Mouse (Mus musculus): ENCODE results near the gene Gpr107.

Gene Gpr107

GRCm38 (mm10) chr2:31245491-31246141, 93.5 kb downstream of the Gpr107 start, which contains the start of gene Ncs1:
Gene Ncs1, plus strand, starts transcription at chr2:31245823.
- in situ Hi-C loops (cut with MboI), result no loop called here

DNA sequence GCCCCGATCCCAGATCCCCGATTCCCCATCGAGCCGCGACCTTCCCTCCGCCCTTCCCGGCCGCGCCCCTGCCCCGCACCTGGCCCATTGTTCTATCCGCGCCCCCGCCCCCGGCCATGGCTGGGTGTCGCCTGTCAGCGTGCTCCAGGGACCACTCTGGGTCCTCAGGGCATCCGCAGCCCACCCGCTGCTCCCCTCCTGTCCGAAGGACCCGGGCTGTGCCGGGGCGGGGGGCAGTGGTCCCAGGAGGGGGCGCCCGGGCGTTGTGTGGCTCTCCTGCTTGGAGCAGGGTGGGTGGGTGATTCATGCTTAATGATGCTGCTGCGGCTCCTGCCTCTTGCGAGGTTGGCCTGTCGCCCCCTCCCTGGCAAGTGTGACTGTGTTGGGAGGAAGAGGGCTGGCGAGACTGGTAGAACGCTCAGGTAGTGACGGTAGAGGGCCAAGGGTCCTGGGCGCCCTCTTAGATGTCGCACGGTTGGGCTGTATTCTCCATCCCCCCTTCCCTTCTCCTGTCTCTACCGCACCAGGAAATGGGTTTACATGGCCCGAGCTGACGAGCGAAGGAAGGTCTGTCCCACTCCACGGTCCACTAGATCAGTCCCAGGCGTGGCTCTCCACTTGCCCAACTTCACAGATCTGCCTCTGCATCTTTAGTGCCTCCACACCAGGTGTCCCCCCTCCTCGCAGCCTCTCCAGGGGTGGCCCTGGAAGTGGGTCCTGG, 94.3 kb downstream of the Gpr107 start:
- in situ Hi-C loops (cut with MboI), result no loop called here

GRCm38 (mm10) chr2:31248856-31249255, 96.7 kb downstream of the Gpr107 start:
- in situ Hi-C loops (cut with MboI), result no loop called here

GRCm38 (mm10) chr2:31252167-31252566, 100.1 kb downstream of the Gpr107 start:
- in situ Hi-C loops (cut with MboI), result no loop called here

GRCm38 (mm10) chr2:31253463-31253862, 101.3 kb downstream of the Gpr107 start:
- in situ Hi-C loops (cut with MboI), result no loop called here

GRCm38 (mm10) chr2:31254806-31255205, 102.7 kb downstream of the Gpr107 start:
- in situ Hi-C loops (cut with MboI), result no loop called here

DNA sequence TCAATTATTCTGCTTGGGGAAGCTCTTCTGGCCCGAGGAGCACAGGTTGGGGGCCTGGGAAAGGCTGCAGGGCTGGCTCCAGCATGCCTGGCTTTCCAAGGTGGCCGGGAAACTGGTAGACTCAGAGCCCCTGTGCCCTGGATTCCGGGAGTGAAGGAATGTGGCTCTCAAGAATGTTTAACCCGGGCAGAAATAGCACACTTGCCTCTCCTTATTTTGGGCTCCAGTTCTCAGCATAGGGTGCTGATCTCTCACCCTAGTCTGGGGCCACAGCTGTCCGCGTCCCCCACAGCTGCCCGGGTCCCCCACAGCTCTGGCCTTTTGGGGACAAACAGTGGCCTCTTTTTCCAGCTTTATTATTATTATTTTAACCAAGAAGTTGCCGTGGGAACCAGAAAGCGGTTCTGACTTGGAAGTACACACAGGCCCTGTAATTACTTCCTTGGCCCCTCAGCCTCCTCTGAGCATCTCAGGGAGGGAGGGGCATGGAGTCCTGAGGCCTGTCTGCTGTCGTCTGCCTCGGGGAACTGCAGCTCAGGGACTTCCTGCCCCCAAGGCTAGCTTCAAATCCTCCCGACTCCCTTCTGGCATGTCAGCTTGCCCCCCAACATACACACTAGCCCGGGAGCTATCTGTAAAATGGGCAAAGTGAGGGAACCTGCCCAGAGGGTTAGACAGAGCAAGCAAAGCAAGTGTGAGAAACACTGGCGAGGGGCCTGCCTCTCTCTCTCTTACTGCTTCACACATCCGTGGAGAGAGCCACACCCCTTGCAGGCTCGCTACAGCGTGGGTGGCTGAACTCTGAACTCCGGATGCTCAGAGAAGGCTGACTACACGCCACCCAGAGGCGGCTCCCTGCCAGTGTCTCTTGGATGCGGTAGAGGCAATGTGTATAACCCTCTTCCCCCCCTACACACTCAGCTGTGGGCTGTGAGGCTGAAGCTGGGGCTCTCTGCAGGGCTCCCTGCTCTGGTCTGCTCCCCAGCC, 104.1 kb downstream of the Gpr107 start:
- in situ Hi-C loops (cut with MboI), result no loop called here

DNA sequence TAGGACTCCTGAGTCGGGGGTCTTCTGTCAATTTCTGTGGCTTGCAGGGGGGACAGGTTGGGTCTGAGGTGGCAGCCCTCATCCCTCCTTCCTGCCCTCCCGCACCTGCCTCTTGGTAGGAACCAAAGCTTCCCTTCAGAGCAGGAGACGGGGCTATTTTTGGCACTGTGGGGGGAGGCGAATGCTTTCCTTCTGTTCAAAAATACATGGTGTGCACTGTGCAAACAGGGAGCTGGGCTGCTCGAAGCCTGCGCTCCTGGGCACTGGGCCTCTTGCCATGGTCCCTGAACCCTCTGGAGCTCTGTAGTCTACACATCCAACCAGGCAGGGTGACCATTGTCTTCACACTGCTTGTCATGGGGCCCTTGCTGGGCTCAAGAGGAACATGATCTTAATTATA, 105.0 kb downstream of the Gpr107 start:
- in situ Hi-C loops (cut with MboI), result no loop called here

GRCm38 (mm10) chr2:31258609-31259366, 106.7 kb downstream of the Gpr107 start:
- in situ Hi-C loops (cut with MboI), result no loop called here

GRCm38 (mm10) chr2:31259367-31259920, 107.3 kb downstream of the Gpr107 start:
- in situ Hi-C loops (cut with MboI), result no loop called here

DNA sequence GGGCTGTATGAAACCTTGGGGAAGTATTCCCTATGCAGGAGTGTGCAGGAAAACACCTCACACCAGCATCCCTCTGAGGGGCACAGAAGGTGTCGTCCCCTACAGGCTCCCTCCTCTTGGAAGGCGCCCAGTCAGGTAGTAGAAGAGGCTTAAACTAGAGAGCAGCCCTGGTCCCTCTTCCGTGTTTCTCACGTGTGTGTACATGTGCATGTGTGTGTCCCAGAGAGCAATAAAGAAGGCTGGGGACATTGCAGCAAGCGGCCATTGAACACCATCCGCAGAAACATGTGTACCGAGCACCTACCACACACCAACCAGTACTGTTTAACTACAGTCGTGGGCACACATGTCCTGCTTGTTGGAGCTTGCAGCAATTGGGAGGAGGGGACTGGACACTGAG, 108.4 kb downstream of the Gpr107 start:
- in situ Hi-C loops (cut with MboI), result no loop called here

- in situ Hi-C loops (cut with MboI), result no loop called here
Measured at GRCm38 (mm10) chr2:31263039-31263461, 110.9 kb downstream of the Gpr107 start.

- in situ Hi-C loops (cut with MboI), result no loop called here
Measured at GRCm38 (mm10) chr2:31263746-31264378, 111.7 kb downstream of the Gpr107 start.

- in situ Hi-C loops (cut with MboI), result no loop called here
Measured at GRCm38 (mm10) chr2:31267447-31267846, 115.3 kb downstream of the Gpr107 start.

All from mature B cell (primary cell).